Mouse (Mus musculus): Measurements from ENCODE around the gene Tacc2. TPM values are rescaled to one million over a fixed set of nuclear protein-coding genes. Genes with fewer than 3 reads are reported as not detected.
A peak's percentile ranks its signal among the peaks of the same experiment; 100 is the strongest.
"Not testable (repeated sequence)": the region's sequence is repeated elsewhere in the genome, so short reads cannot be mapped to it uniquely, and the experiment has no call there.

Tacc2 gene
- polyA plus RNA-seq, 1 experiment from 2014 or later = 19.8 TPM

GRCm38 (mm10) chr7:130659129-130659528, 81.9 kb downstream of the Tacc2 start:
- H3K9me3 ChIP-seq (ENCODE audit: low read length) = no peaks in the 10 kb centered on the region
- H3K36me3 ChIP-seq (ENCODE audit: insufficient read depth, low read length) = no peaks in the 10 kb centered on the region
- H3K4me3 ChIP-seq (ENCODE audit: low read depth, low read length) = no peak overlapping the region
- no peak overlapping the region for H3K4me2 ChIP-seq (replicated peaks; ENCODE audit: low read depth, low read length)
- TF ChIP-seq EP300 (IDR thresholded peaks at IDR 0.05) = no peak
- TF ChIP-seq CTCF (IDR thresholded peaks at IDR 0.05) = no peak
- H3K27me3 ChIP-seq (replicated peaks; ENCODE audit: insufficient read depth, low read length) = no peaks in the 10 kb centered on the region
- ATAC-seq = no peak
- no peak overlapping the region for H3K27ac ChIP-seq (ENCODE audit: low read length)
- WGBS = 88% methylated on average over 5 of the region's 5 CpGs
- H3K4me1 ChIP-seq (ENCODE audit: insufficient read depth, low read depth, low read length) = peaks cover 12% of the 10 kb centered on the region; the same call in 1 of the 2 replicates
- no peak for DNase-seq (ENCODE audit: low spot score)
- no peak overlapping the region for H3K9ac ChIP-seq (replicated peaks; ENCODE audit: low read depth)

GRCm38 (mm10) chr7:130662250-130662649, 85.0 kb downstream of the Tacc2 start:
- Histone ChIP-seq H3K36me3 (ENCODE audit: insufficient read depth, low read length) (no peaks in the 10 kb centered on the region), H3K9ac (replicated peaks; ENCODE audit: low read depth) (no peak overlapping the region), H3K27me3 (replicated peaks; ENCODE audit: insufficient read depth, low read length) (no peaks in the 10 kb centered on the region), H3K4me2 (replicated peaks; ENCODE audit: low read depth, low read length) (no peak overlapping the region), H3K4me1 (ENCODE audit: insufficient read depth, low read depth, low read length) (no peaks in the 10 kb centered on the region), H3K4me3 (ENCODE audit: low read depth, low read length) (no peak overlapping the region), H3K9me3 (ENCODE audit: low read length) (no peaks in the 10 kb centered on the region), H3K27ac (ENCODE audit: low read length) (no peak overlapping the region)
- WGBS = 79% methylated on average over 5 of the region's 5 CpGs
- TF ChIP-seq EP300 (IDR thresholded peaks at IDR 0.05) (no peak), CTCF (IDR thresholded peaks at IDR 0.05) (no peak)
- DNase-seq (ENCODE audit: low spot score) (no peak), ATAC-seq (no peak)

- Histone ChIP-seq H3K9me3 (ENCODE audit: low read length) (no peaks in the 10 kb centered on the region), H3K27me3 (replicated peaks; ENCODE audit: insufficient read depth, low read length) (no peaks in the 10 kb centered on the region), H3K27ac (ENCODE audit: low read length) (no peak overlapping the region), H3K9ac (replicated peaks; ENCODE audit: low read depth) (no peak overlapping the region), H3K36me3 (ENCODE audit: insufficient read depth, low read length) (no peaks in the 10 kb centered on the region), H3K4me1 (ENCODE audit: insufficient read depth, low read depth, low read length) (no peaks in the 10 kb centered on the region), H3K4me2 (replicated peaks; ENCODE audit: low read depth, low read length) (no peak overlapping the region), H3K4me3 (ENCODE audit: low read depth, low read length) (no peak overlapping the region)
- no peak for TF ChIP-seq CTCF (IDR thresholded peaks at IDR 0.05)
- TF ChIP-seq EP300 (IDR thresholded peaks at IDR 0.05) = no peak
- WGBS = 50% methylated on average over 4 of the region's 4 CpGs
- no peak for DNase-seq (ENCODE audit: low spot score)
- no peak for ATAC-seq
Measured at GRCm38 (mm10) chr7:130662869-130663268, 85.6 kb downstream of the Tacc2 start.

GRCm38 (mm10) chr7:130664037-130664436, 86.8 kb downstream of the Tacc2 start:
- peaks cover 3% of the 10 kb centered on the region; the same call in 1 of the 2 replicates for H3K4me1 ChIP-seq (ENCODE audit: insufficient read depth, low read depth, low read length)
- H3K27ac ChIP-seq (ENCODE audit: low read length) = no peak overlapping the region
- WGBS = 89% methylated on average over 5 of the region's 5 CpGs
- H3K36me3 ChIP-seq (ENCODE audit: insufficient read depth, low read length) = no peaks in the 10 kb centered on the region
- TF ChIP-seq EP300 (IDR thresholded peaks at IDR 0.05) = no peak
- TF ChIP-seq CTCF (IDR thresholded peaks at IDR 0.05) = no peak
- no peak for DNase-seq (ENCODE audit: low spot score)
- no peaks in the 10 kb centered on the region for H3K27me3 ChIP-seq (replicated peaks; ENCODE audit: insufficient read depth, low read length)
- no peaks in the 10 kb centered on the region for H3K9me3 ChIP-seq (ENCODE audit: low read length)
- H3K4me3 ChIP-seq (ENCODE audit: low read depth, low read length) = no peak overlapping the region
- no peak for ATAC-seq
- no peak overlapping the region for H3K4me2 ChIP-seq (replicated peaks; ENCODE audit: low read depth, low read length)
- no peak overlapping the region for H3K9ac ChIP-seq (replicated peaks; ENCODE audit: low read depth)

- no peaks in the 10 kb centered on the region for H3K36me3 ChIP-seq (ENCODE audit: insufficient read depth, low read length)
- 89% methylated on average over 5 of the region's 5 CpGs for WGBS
- no peaks in the 10 kb centered on the region for H3K9me3 ChIP-seq (ENCODE audit: low read length)
- H3K4me3 ChIP-seq (ENCODE audit: low read depth, low read length) = no peak overlapping the region
- no peak for DNase-seq (ENCODE audit: low spot score)
- H3K27me3 ChIP-seq (replicated peaks; ENCODE audit: insufficient read depth, low read length) = no peaks in the 10 kb centered on the region
- no peak overlapping the region for H3K27ac ChIP-seq (ENCODE audit: low read length)
- ATAC-seq = no peak
- TF ChIP-seq EP300 (IDR thresholded peaks at IDR 0.05) (no peak), CTCF (IDR thresholded peaks at IDR 0.05) (peak; percentile 33)
- H3K4me2 ChIP-seq (replicated peaks; ENCODE audit: low read depth, low read length) = no peak overlapping the region
- peaks cover 9% of the 10 kb centered on the region; the same call in 1 of the 2 replicates for H3K4me1 ChIP-seq (ENCODE audit: insufficient read depth, low read depth, low read length)
- H3K9ac ChIP-seq (replicated peaks; ENCODE audit: low read depth) = no peak overlapping the region
Measured at GRCm38 (mm10) chr7:130664629-130665028, 87.4 kb downstream of the Tacc2 start.

GRCm38 (mm10) chr7:130665358-130665757, 88.1 kb downstream of the Tacc2 start:
- TF ChIP-seq EP300 (IDR thresholded peaks at IDR 0.05) (no peak), CTCF (IDR thresholded peaks at IDR 0.05) (no peak)
- H3K4me3 ChIP-seq (ENCODE audit: low read depth, low read length) = no peak overlapping the region
- H3K9me3 ChIP-seq (ENCODE audit: low read length) = no peaks in the 10 kb centered on the region
- H3K9ac ChIP-seq (replicated peaks; ENCODE audit: low read depth) = no peak overlapping the region
- DNase-seq (ENCODE audit: low spot score) = no peak
- H3K27ac ChIP-seq (ENCODE audit: low read length) = no peak overlapping the region
- H3K4me2 ChIP-seq (replicated peaks; ENCODE audit: low read depth, low read length) = no peak overlapping the region
- ATAC-seq = no peak
- H3K36me3 ChIP-seq (ENCODE audit: insufficient read depth, low read length) = no peaks in the 10 kb centered on the region
- H3K4me1 ChIP-seq (ENCODE audit: insufficient read depth, low read depth, low read length) = peaks cover 13% of the 10 kb centered on the region; the same call in 1 of the 2 replicates
- 98% methylated on average over 9 of the region's 9 CpGs for WGBS
- no peaks in the 10 kb centered on the region for H3K27me3 ChIP-seq (replicated peaks; ENCODE audit: insufficient read depth, low read length)

- H3K27me3 ChIP-seq (replicated peaks; ENCODE audit: insufficient read depth, low read length); H3K9me3 ChIP-seq (ENCODE audit: low read length); DNase-seq (ENCODE audit: low spot score); H3K36me3 ChIP-seq (ENCODE audit: insufficient read depth, low read length); ATAC-seq; H3K4me2 ChIP-seq (replicated peaks; ENCODE audit: low read depth, low read length); H3K9ac ChIP-seq (replicated peaks; ENCODE audit: low read depth); H3K27ac ChIP-seq (ENCODE audit: low read length); H3K4me3 ChIP-seq (ENCODE audit: low read depth, low read length): not testable (repeated sequence)
- WGBS = 96% methylated on average over 1 of the region's 1 CpGs
- H3K4me1 ChIP-seq (ENCODE audit: insufficient read depth, low read depth, low read length) = peaks cover 20% of the 10 kb centered on the region
- TF ChIP-seq CTCF (IDR thresholded peaks at IDR 0.05) = 0 out of 2 replicates have a peak, but pooled peaks have one; percentile 1
Measured at GRCm38 (mm10) chr7:130668013-130668412, 90.8 kb downstream of the Tacc2 start.
